Mouse (Mus musculus) liver, embryonic 14.5 days (tissue): ENCODE measurements around the gene Pfdn6. TPM values are rescaled to one million over a fixed set of nuclear protein-coding genes. Genes with fewer than 3 reads are reported as not detected.
"Not testable (repeated sequence)": the region's sequence is repeated elsewhere in the genome, so short reads cannot be mapped to it uniquely, and the experiment has no call there.

Source experiments
- ATAC-seq: fragments of 200-750 bp; cut with Nextera tagmentation; 2 replicates; pipeline ENCODE4 v1.8.0; 2017; ENCODE audit warnings: moderate number of reproducible peaks, mild to moderate bottlenecking, moderate library complexity; ENCODE audit not compliant: insufficient read depth
- DNase-seq, 3 experiments: peaks; one replicate each; pipeline ENCODE4 v3.0.0-alpha.2; 2012 to 2013; ENCODE audit warnings: low read depth in 3 of 3, low spot score in 3 of 3
- H3K27ac ChIP-seq: fragments of 300-500 bp; sonication (generic); 2 replicates; pipeline ENCODE4 v1.5.1; 2014; ENCODE audit warnings: moderate library complexity, mild to moderate bottlenecking, control low read depth, inconsistent platforms
- H3K27me3 ChIP-seq: fragments of 300-500 bp; sonication (generic); 2 replicates; pipeline ENCODE4 v1.6.1; 2014; ENCODE audit warnings: mild to moderate bottlenecking, low read length, moderate library complexity; ENCODE audit not compliant: control insufficient read depth, insufficient read depth
- H3K36me3 ChIP-seq: fragments of 300-500 bp; sonication (generic); replicated peaks from 2 replicates; pipeline ENCODE4 v1.6.1; 2014; ENCODE audit warnings: low read depth; ENCODE audit not compliant: control insufficient read depth, insufficient read depth
- H3K4me1 ChIP-seq, 2 experiments: fragments of 200-500 bp in 1 of 2; fragments of 300-500 bp in 1 of 2; sonication (generic) in 1 of 2; replicated peaks; 2 replicates each; pipeline ENCODE4 v1.6.1; 2012 to 2014; ENCODE audit warnings: antibody characterized with exemption in 1 of 2, inconsistent platforms in 1 of 2, low read length in 1 of 2; ENCODE audit not compliant: control insufficient read depth in 2 of 2, insufficient read depth in 2 of 2
- H3K4me2 ChIP-seq: fragments of 300-500 bp; sonication (generic); 2 replicates; pipeline ENCODE4 v1.6.1; 2014; ENCODE audit warnings: low read depth, mild to moderate bottlenecking, control low read depth, moderate library complexity
- H3K4me3 ChIP-seq, 2 experiments: fragments of 200-500 bp in 1 of 2; fragments of 300-500 bp in 1 of 2; sonication (generic) in 1 of 2; 2 replicates each; pipeline ENCODE4 v1.5.1; 2012 to 2014; ENCODE audit warnings: low read depth in 2 of 2, low read length in 2 of 2, mild to moderate bottlenecking in 2 of 2, control low read depth in 1 of 2, inconsistent platforms in 1 of 2, moderate library complexity in 1 of 2; ENCODE audit not compliant: insufficient read depth in 1 of 2
- H3K9ac ChIP-seq: fragments of 300-500 bp; sonication (generic); replicated peaks from 2 replicates; pipeline ENCODE4 v1.6.1; 2014; ENCODE audit warnings: mild to moderate bottlenecking, control low read depth, moderate library complexity
- H3K9me3 ChIP-seq: fragments of 300-500 bp; sonication (generic); 2 replicates; pipeline ENCODE4 v1.6.1; 2016; ENCODE audit warnings: low read length, mixed read lengths; ENCODE audit not compliant: control insufficient read depth
- CTCF ChIP-seq: IDR thresholded peaks from 2 replicates; pipeline ENCODE4 v1.5.1; 2016; ENCODE audit warnings: antibody characterized with exemption, low read depth, control low read depth
- EP300 ChIP-seq: IDR thresholded peaks from 2 replicates; pipeline ENCODE4 v1.6.1; 2016; ENCODE audit warnings: antibody characterized with exemption, low read depth
- WGBS: fragments of 180-500 bp; shearing (Covaris S2); extraction: QIAGEN DNeasy Blood & Tissue Kit; methylation state at CpG from one replicate; pipeline ENCODE4 v1.1.7; 2014; ENCODE audit not compliant: insufficient replicate concordance; 5-methylcytosine and 5-hydroxymethylcytosine counted together
- polyA plus RNA-seq, 2 experiments: library from polyadenylated mRNA; depleted of rRNA in 1 of 2; stranded (reverse) in 1 of 2; unstranded in 1 of 2; fragments of >200 nt; fragmentation: Nextera tagmentation in 1 of 2; extraction: Ambion mirVana in 1 of 2; gene quantifications; 2 replicates each; pipeline versions ENCODE4 v1.2.1 to v1.2.3; 2012 to 2014

Pfdn6 gene
- polyA plus RNA-seq, 2 experiments: 62.4 to 103 TPM

- Histone ChIP-seq H3K4me3 (no peak overlapping the region), H3K4me1 (peaks cover 35 to 39% of the 10 kb centered on the region in 2 experiments), H3K36me3 (no peaks in the 10 kb centered on the region), H3K9ac (no peak overlapping the region), H3K27ac (no peak overlapping the region), H3K4me2 (no peak overlapping the region), H3K27me3 (no peaks in the 10 kb centered on the region), H3K9me3 (no peaks in the 10 kb centered on the region)
- 7% methylated on average over 6 of the region's 6 CpGs for WGBS
- TF ChIP-seq EP300 (no peak), CTCF (peak; percentile 85)
- DNase-seq: peak; percentile 71 to 78 (median 71)
- peak; percentile 42; the same call in 1 of the 2 replicates for ATAC-seq
Measured at GRCm38 (mm10) chr17:33897114-33897794, 42.9 kb downstream of the Pfdn6 start.

- 62% methylated on average over 4 of the region's 4 CpGs for WGBS
Measured at GRCm38 (mm10) chr17:33893011-33893410, 47.1 kb downstream of the Pfdn6 start.

GRCm38 (mm10) chr17:33892429-33892828 lies 47.7 kb downstream of the Pfdn6 start:
- Histone ChIP-seq H3K9me3 (no peaks in the 10 kb centered on the region), H3K4me2 (no peak overlapping the region), H3K27me3 (no peaks in the 10 kb centered on the region), H3K4me1 (peaks cover 10 to 18% of the 10 kb centered on the region in 2 experiments), H3K36me3 (no peaks in the 10 kb centered on the region), H3K4me3 (no peak overlapping the region), H3K9ac (no peak overlapping the region), H3K27ac (no peak overlapping the region)
- whole genome bisulfite sequencing: 43% methylated on average over 7 of the region's 7 CpGs
- ATAC-seq (no peak), DNase-seq (no peak)
- TF ChIP-seq CTCF (no peak), EP300 (no peak)

More at GRCm38 (mm10) chr17:33893011-33893410, 47.1 kb downstream of the Pfdn6 start:
- peaks cover 13 to 18% of the 10 kb centered on the region in 2 experiments for H3K4me1 ChIP-seq
- not testable (repeated sequence) for H3K27me3 ChIP-seq, DNase-seq, H3K27ac ChIP-seq, ATAC-seq, H3K36me3 ChIP-seq, H3K9me3 ChIP-seq, H3K9ac ChIP-seq, H3K4me3 ChIP-seq, H3K4me2 ChIP-seq

GRCm38 (mm10) chr17:33891892-33892291 lies 48.3 kb downstream of the Pfdn6 start:
- not testable (repeated sequence) for H3K27me3 ChIP-seq, ATAC-seq, H3K9me3 ChIP-seq, H3K9ac ChIP-seq, H3K27ac ChIP-seq, H3K36me3 ChIP-seq, H3K4me2 ChIP-seq, H3K4me3 ChIP-seq, DNase-seq
- WGBS: 50% methylated on average over 6 of the region's 6 CpGs
- H3K4me1 ChIP-seq: peaks cover 10 to 15% of the 10 kb centered on the region in 2 experiments
- peak; percentile 33; the same call in 1 of the 2 replicates for TF ChIP-seq CTCF

- WGBS: 55% methylated on average over 2 of the region's 2 CpGs
- Histone ChIP-seq H3K36me3 (peaks cover 6% of the 10 kb centered on the region), H3K9me3 (no peaks in the 10 kb centered on the region), H3K4me2 (no peak overlapping the region), H3K4me1 (peaks cover 10 to 15% of the 10 kb centered on the region in 2 experiments), H3K9ac (no peak overlapping the region), H3K27me3 (no peaks in the 10 kb centered on the region), H3K27ac (no peak overlapping the region), H3K4me3 (no peak overlapping the region)
- no peak for DNase-seq
- no peak for ATAC-seq
- TF ChIP-seq CTCF: no peak
- TF ChIP-seq EP300: no peak
Measured at GRCm38 (mm10) chr17:33891357-33891756, 48.8 kb downstream of the Pfdn6 start.
